Mouse (Mus musculus): ENCODE results near the gene 2310039H08Rik.

The 2310039H08Rik gene

DNA sequence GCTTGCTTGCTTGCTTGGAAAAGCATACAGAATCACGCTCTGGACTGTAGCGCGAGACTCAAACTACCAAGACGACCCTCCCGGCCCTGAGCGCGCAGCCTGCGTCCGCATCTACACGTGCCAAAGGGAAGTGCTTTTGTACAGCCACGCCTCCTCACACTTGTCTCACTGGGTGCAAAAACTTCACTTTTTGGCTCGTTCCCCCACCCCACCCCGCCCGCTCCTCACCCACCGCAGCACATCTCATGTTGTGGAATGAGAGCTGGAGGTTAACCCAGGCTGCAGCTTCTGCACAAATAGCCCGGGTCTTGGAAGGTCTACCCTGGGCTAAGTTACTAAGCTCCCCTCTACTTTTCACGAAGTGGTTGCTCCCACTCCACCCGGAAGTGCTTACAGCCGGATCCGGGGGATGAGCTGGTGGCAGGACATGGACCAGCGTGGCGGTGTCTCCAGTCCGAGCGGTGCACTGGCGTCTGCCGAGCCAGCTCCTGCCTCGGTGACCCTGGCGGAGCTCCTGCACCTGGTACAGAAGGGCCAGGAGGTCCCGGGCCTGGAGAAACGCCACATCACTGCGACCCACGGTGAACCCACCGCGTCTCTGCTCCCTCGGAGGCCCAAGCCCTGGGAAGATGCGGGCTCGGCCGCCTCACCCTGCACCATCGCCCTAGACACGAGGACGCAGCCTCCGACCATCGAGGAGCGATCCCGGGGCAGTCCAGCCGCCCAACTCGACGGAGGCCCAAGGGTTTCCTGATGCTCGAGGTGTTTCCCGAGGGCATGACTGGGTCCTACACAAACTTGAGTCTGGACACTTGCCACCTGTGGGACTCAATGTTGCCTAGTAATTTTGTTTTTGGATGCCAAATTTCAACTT, at the start of gene 2310039H08Rik:
Gene 2310039H08Rik, plus strand, starts transcription at position 232 of the 874 bp plus-strand sequence.
- peak; percentile 82 for DNase-seq (ENCODE audit: low read depth, low spot score)
- no peaks in the 10 kb centered on the region for H3K27me3 ChIP-seq (ENCODE audit: control insufficient read depth, insufficient read depth, low read length, poor library complexity, severe bottlenecking)
- H3K36me3 ChIP-seq (ENCODE audit: control insufficient read depth, insufficient read depth, low read length, poor library complexity, severe bottlenecking) = peaks cover under 1% of the 10 kb centered on the region

DNA sequence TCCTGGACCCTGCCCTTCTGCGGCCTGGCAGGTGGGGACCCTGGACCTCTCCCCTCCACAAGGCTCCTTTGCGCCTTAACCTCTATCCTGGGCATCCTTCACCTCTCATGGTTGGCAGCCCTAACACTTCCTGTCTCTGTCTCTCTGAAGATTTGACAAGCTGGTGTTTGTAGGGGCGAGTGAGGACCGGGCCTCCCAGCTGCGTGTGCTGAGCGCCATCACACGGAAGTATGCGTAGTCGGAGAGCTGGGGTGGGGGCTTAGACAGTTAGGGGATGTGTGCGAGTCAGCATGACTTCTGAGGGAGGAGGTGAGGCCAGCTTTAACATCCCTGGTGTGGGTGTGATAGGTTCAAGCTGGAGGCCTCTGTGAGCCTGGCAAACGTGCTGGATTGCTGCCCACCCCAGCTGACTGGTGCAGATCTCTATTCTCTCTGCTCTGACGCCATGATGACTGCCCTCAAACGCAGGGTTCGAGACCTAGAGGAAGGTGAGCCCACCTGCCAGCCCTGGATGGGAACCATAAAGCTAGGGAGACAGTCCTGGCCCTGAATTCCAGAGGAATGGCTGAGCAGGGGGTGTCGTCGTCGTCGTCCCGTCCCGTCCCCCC, 47.9 kb upstream of the 2310039H08Rik start:
- Histone ChIP-seq H3K27me3 (ENCODE audit: control insufficient read depth, insufficient read depth, low read length, poor library complexity, severe bottlenecking) (no peaks in the 10 kb centered on the region), H3K36me3 (ENCODE audit: control insufficient read depth, insufficient read depth, low read length, poor library complexity, severe bottlenecking) (peaks cover 5% of the 10 kb centered on the region; the same call in 1 of the 2 replicates)
- DNase-seq (ENCODE audit: low read depth, low spot score) = no peak

GRCm38 (mm10) chr17:46725273-46725672, 47.2 kb upstream of the 2310039H08Rik start:
- H3K27me3 ChIP-seq (ENCODE audit: control insufficient read depth, insufficient read depth, low read length, poor library complexity, severe bottlenecking) = no peaks in the 10 kb centered on the region
- H3K36me3 ChIP-seq (ENCODE audit: control insufficient read depth, insufficient read depth, low read length, poor library complexity, severe bottlenecking) = peaks cover 5% of the 10 kb centered on the region; the same call in 1 of the 2 replicates
- DNase-seq (ENCODE audit: low read depth, low spot score) = peak; percentile 73

DNA sequence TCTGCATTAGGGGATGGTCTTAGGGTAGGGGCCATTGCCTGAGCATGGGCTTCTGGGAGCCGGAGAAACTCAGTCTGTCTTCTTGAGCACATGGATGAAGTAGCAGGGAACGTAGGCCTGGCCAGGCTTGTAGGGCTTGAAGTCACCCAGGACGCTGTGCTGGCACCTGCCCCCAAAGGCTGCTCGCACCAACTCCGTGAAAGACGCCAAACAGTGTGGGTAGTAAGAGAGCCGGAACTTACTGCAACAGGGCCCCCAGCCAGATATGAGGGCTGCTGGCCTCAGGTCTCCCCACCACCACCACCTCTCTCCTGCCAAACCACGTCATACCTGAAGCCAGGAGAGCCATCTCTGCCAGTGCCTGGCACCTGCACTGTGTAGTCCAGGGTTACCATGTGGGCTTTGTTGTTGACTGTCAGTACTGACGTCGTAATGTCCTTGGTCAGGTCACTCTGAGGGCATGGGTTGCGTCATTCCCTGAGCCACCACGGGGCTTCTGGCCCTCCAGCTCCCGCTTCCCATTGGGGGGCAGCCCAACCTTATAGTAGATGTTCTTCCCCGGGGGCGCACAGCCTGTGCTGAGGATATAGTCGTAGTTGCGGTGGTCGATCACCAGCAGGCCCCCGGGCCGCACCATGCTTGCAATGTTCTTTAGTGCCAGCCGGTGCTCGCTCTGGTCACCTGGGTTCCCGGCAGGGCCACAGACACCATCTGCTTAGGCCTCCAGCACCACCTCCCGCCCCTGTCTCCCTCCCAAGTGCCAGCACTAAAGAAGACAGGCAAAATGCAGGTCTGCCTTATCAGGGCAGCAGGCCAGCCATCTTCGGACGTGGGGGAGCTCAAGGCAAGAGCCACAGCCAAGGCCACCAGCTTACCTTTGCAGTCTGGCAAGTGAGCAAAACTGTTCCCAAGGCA, 46.4 kb upstream of the 2310039H08Rik start:
- no peak for DNase-seq (ENCODE audit: low read depth, low spot score)
- Histone ChIP-seq H3K27me3 (ENCODE audit: control insufficient read depth, insufficient read depth, low read length, poor library complexity, severe bottlenecking) (no peaks in the 10 kb centered on the region), H3K36me3 (ENCODE audit: control insufficient read depth, insufficient read depth, low read length, poor library complexity, severe bottlenecking) (peaks cover 5% of the 10 kb centered on the region; the same call in 1 of the 2 replicates)

DNA sequence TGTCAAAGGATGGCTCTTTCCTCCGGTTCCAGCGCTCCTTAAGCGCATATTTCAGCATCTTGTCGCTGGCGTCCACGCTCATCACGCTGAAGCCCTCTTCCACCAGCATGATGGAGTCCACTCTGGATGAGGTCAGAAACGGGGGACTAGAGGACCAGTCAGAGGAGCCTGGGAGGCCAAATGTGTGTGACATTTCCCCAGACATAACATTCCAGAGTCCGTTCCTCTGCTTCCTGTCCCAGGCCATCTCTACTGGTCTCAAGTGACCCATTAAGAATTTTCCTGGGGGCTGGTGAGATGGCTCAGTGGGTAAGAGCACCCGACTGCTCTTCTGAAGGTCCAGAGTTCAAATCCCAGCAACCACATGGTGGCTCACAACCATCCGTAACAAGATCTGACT, 45.2 kb upstream of the 2310039H08Rik start:
- peaks cover 5% of the 10 kb centered on the region; the same call in 1 of the 2 replicates for H3K36me3 ChIP-seq (ENCODE audit: control insufficient read depth, insufficient read depth, low read length, poor library complexity, severe bottlenecking)
- no peak for DNase-seq (ENCODE audit: low read depth, low spot score)
- H3K27me3 ChIP-seq (ENCODE audit: control insufficient read depth, insufficient read depth, low read length, poor library complexity, severe bottlenecking) = no peaks in the 10 kb centered on the region

GRCm38 (mm10) chr17:46728021-46728420, 44.4 kb upstream of the 2310039H08Rik start:
- DNase-seq (ENCODE audit: low read depth, low spot score) = no peak
- Histone ChIP-seq H3K27me3 (ENCODE audit: control insufficient read depth, insufficient read depth, low read length, poor library complexity, severe bottlenecking) (no peaks in the 10 kb centered on the region), H3K36me3 (ENCODE audit: control insufficient read depth, insufficient read depth, low read length, poor library complexity, severe bottlenecking) (peaks cover 5% of the 10 kb centered on the region; the same call in 1 of the 2 replicates)

DNA sequence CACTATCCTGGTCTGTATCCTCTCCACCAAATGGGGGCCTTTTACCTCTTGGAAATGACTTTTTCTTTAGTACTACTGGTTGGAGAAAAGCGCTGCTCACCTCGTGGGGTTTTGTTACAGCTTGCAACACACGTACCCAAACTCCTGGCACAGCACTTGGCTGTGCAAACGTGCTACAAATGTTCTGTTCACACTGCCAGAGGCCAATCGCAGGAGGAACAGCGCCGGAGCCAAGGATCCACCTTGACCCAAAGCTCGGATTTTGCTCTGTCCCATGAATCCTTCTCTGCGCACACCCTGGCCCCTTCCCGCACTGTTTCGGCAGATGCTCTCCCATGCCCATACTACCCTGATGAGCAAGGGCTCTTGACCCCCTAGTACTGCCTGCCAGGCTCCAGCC, 43.9 kb upstream of the 2310039H08Rik start:
- Histone ChIP-seq H3K36me3 (ENCODE audit: control insufficient read depth, insufficient read depth, low read length, poor library complexity, severe bottlenecking) (0 out of 2 replicates have a peak, but pooled peaks cover 3% of the 10 kb centered on the region), H3K27me3 (ENCODE audit: control insufficient read depth, insufficient read depth, low read length, poor library complexity, severe bottlenecking) (no peaks in the 10 kb centered on the region)
- no peak for DNase-seq (ENCODE audit: low read depth, low spot score)

GRCm38 (mm10) chr17:46728904-46729318, 43.5 kb upstream of the 2310039H08Rik start, which contains the start of gene Gnmt:
TSS of gene Gnmt (minus strand) at chr17:46729168.
- no peak for DNase-seq (ENCODE audit: low read depth, low spot score)
- no peaks in the 10 kb centered on the region for H3K27me3 ChIP-seq (ENCODE audit: control insufficient read depth, insufficient read depth, low read length, poor library complexity, severe bottlenecking)
- H3K36me3 ChIP-seq (ENCODE audit: control insufficient read depth, insufficient read depth, low read length, poor library complexity, severe bottlenecking) = 0 out of 2 replicates have a peak, but pooled peaks cover under 1% of the 10 kb centered on the region

- Histone ChIP-seq H3K27me3 (ENCODE audit: control insufficient read depth, insufficient read depth, low read length, poor library complexity, severe bottlenecking) (no peaks in the 10 kb centered on the region), H3K36me3 (ENCODE audit: control insufficient read depth, insufficient read depth, low read length, poor library complexity, severe bottlenecking) (peaks cover 8% of the 10 kb centered on the region)
- no peak for DNase-seq (ENCODE audit: low read depth, low spot score)
Measured at GRCm38 (mm10) chr17:46734055-46734454, 38.4 kb upstream of the 2310039H08Rik start.

- peaks cover 8% of the 10 kb centered on the region for H3K36me3 ChIP-seq (ENCODE audit: control insufficient read depth, insufficient read depth, low read length, poor library complexity, severe bottlenecking)
- no peak for DNase-seq (ENCODE audit: low read depth, low spot score)
- H3K27me3 ChIP-seq (ENCODE audit: control insufficient read depth, insufficient read depth, low read length, poor library complexity, severe bottlenecking) = no peaks in the 10 kb centered on the region
Measured at GRCm38 (mm10) chr17:46735287-46735686, 37.1 kb upstream of the 2310039H08Rik start.

DNA sequence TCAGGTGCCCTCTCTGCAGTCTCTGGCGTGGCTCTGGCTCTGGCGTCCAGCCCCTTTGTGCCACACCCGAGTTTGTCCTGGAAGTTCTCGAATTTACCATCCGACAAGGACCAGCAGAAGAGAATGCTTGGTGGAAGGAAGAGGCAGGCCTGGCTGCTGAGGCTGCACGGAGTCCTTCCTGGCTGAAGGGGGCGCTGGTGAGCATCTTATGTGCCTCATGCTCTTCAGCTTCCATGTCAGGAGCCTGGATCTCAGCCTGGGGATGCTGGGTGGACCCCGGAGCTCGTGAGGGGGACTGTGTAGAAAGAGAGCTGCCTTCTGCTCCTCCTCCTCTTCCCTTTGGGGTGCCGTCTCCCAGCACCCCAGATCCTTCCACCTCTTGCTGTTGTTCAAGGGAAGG, 36.3 kb upstream of the 2310039H08Rik start:
- peak; percentile 68 for DNase-seq (ENCODE audit: low read depth, low spot score)
- no peaks in the 10 kb centered on the region for H3K27me3 ChIP-seq (ENCODE audit: control insufficient read depth, insufficient read depth, low read length, poor library complexity, severe bottlenecking)
- peaks cover 10% of the 10 kb centered on the region for H3K36me3 ChIP-seq (ENCODE audit: control insufficient read depth, insufficient read depth, low read length, poor library complexity, severe bottlenecking)

DNA sequence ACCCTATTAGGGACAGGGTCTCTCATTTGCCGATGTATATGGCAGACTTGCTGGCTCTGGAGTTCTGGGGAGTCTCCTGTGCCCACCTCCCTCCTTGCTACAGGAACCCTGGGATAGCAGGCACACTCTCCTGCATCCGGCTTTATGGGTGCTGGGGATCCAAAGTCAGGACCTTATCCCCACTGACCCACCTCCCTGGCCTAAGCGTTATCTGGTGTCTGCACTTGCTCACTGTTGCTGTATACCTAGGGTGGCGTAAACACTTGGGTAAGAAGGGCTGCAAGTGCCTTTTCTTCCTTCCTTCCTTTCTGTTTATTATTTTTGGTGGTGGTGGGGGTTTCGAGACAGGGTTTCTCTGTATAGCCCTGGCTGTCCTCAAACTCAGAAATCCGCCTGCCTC, 31.1 kb upstream of the 2310039H08Rik start:
- H3K27me3 ChIP-seq (ENCODE audit: control insufficient read depth, insufficient read depth, low read length, poor library complexity, severe bottlenecking) = no peaks in the 10 kb centered on the region
- DNase-seq (ENCODE audit: low read depth, low spot score) = no peak
- H3K36me3 ChIP-seq (ENCODE audit: control insufficient read depth, insufficient read depth, low read length, poor library complexity, severe bottlenecking) = peaks cover 27% of the 10 kb centered on the region

DNA sequence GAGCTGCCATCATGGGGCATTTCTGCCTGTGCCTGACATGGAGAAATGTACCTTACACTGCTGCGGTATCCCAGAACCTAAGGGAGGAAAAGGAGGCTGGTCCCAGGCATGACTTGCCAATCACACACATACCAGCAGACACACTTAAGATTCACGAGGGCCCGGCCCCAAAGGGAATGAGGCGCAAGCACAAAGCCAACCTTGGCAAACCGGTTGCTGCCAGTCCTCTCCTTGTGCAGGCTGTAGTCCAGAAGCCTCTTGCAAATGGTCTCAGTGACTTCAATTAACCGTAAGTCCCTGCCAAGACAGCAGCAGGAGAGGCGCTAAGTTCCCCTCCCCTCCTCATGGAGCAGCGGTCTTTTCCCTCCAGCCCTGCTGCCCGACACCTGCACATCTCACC, 29.4 kb upstream of the 2310039H08Rik start:
- Histone ChIP-seq H3K36me3 (ENCODE audit: control insufficient read depth, insufficient read depth, low read length, poor library complexity, severe bottlenecking) (peaks cover 26% of the 10 kb centered on the region), H3K27me3 (ENCODE audit: control insufficient read depth, insufficient read depth, low read length, poor library complexity, severe bottlenecking) (no peaks in the 10 kb centered on the region)
- no peak for DNase-seq (ENCODE audit: low read depth, low spot score)

DNA sequence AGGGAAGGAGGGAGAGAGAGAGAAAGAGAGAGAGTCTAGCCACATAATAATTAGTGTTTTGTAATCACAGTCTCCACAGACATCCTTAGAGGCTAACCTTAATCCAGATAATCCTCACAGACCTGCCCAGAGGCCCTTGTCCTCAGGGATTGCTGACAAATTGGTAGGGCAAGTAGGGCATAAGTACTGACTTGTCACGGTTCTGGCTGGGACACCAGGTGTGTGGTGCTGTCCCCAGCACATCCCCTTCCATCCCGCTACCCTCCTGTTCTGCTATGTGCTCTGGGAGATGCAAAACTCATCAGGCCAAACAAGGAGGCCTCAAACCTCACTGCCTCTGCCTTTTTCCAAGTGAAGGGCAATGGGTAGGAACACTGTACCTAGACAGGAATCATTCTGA, 26.9 kb upstream of the 2310039H08Rik start:
- Histone ChIP-seq H3K36me3 (ENCODE audit: control insufficient read depth, insufficient read depth, low read length, poor library complexity, severe bottlenecking) (peaks cover 26% of the 10 kb centered on the region), H3K27me3 (ENCODE audit: control insufficient read depth, insufficient read depth, low read length, poor library complexity, severe bottlenecking) (no peaks in the 10 kb centered on the region)
- no peak for DNase-seq (ENCODE audit: low read depth, low spot score)

Data from splenic B cell, adult 2 months (primary cell).